Mouse (Mus musculus) intestine, embryonic 15.5 days (tissue): ENCODE measurements around the gene Dcaf12. TPM values are rescaled to one million over a fixed set of nuclear protein-coding genes. Genes with fewer than 3 reads are reported as not detected.
A peak's percentile ranks its signal among the peaks of the same experiment; 100 is the strongest.

Experiments
- ATAC-seq: fragments of 200-750 bp; cut with Nextera tagmentation; 2 replicates; pipeline ENCODE4 v1.8.0; 2017; ENCODE audit warnings: moderate TSS enrichment, moderate library complexity
- H3K27ac ChIP-seq: fragments of 300-500 bp; sonication (generic); 2 replicates; pipeline ENCODE4 v1.5.1; 2015; ENCODE audit warnings: mild to moderate bottlenecking, inconsistent platforms
- H3K27me3 ChIP-seq: fragments of 300-500 bp; sonication (generic); replicated peaks from 2 replicates; pipeline ENCODE4 v1.6.1; 2015; ENCODE audit warnings: inconsistent platforms
- H3K36me3 ChIP-seq: fragments of 300-500 bp; sonication (generic); 2 replicates; pipeline ENCODE4 v1.6.1; 2015; ENCODE audit warnings: inconsistent platforms
- H3K4me1 ChIP-seq: fragments of 300-500 bp; sonication (generic); replicated peaks from 2 replicates; pipeline ENCODE4 v1.6.1; 2015; ENCODE audit warnings: inconsistent platforms
- H3K4me2 ChIP-seq: fragments of 300-500 bp; sonication (generic); replicated peaks from 2 replicates; pipeline ENCODE4 v1.6.1; 2015; ENCODE audit warnings: mild to moderate bottlenecking, inconsistent platforms
- H3K4me3 ChIP-seq: fragments of 300-500 bp; sonication (generic); replicated peaks from 2 replicates; pipeline ENCODE4 v1.5.1; 2015; ENCODE audit warnings: inconsistent platforms
- H3K9ac ChIP-seq: fragments of 300-500 bp; sonication (generic); 2 replicates; pipeline ENCODE4 v1.6.1; 2015; ENCODE audit warnings: inconsistent platforms
- H3K9me3 ChIP-seq: fragments of 300-500 bp; sonication (generic); 2 replicates; pipeline ENCODE4 v1.6.1; 2016; ENCODE audit warnings: inconsistent platforms
- WGBS: fragments of 180-500 bp; shearing (Covaris S2); methylation state at CpG from one replicate; pipeline ENCODE4 v1.1.7; 2015; 5-methylcytosine and 5-hydroxymethylcytosine counted together
- polyA plus RNA-seq: library from polyadenylated mRNA; unstranded; fragments of >200 nt; fragmentation: Nextera tagmentation; extraction: Ambion mirVana; gene quantifications from 2 replicates; pipeline ENCODE4 v1.2.1, GENCODE M21; 2015

Dcaf12 gene
- polyA plus RNA-seq = 51.6 and 55.0 TPM in 2 replicates

DNA sequence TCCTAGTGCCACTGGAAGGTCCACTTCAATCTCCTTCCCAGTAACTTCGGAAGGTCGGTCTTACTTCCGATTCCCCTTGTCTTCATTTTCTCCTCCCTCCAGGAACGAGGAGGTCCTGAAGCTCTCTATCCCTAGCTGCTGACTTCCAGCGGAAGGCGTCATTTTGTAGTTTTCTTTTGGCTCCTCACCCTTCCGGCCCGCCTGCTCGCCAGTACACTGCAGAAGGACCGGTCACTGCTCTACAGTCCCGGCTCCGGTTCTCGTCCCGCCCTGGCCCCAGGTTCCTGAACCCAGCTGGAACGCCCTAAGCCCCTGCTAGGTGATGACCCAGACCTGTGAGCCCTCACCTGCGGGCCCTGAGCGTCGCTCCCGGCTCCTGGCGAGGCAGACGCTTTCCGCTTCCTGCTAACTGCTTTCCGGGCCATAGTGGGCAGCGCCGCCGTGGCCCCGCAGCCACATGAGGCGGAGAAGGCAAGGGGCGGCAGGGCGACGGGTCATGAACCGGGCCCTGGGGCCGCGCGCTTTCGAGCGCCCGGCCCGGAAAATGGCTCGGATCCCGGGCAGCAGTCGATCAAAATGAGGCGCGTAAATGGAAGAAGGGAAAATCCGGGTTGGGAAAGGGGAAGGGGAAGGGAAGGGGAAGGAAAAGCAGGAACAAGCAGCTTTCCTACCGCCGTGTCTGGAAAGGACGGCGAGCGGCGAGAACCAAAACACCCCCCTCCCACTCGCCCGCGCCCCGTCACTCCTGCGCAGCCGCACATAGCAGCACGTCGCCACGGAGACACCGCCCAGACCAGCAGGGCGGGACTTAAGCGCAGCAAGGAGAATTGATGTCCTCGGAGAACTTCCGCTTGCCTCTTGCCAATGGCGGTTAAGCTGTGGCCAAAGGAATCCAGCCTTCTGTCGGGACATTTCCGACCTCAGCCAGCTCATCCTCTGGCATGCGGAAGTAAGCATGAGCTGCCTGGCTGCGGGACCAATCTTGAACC, at the start of gene Dcaf12:
TSS of gene Dcaf12 (minus strand) at position 749 of the 989 bp plus-strand sequence.
- H3K4me1 ChIP-seq = peaks cover 10% of the 10 kb centered on the region
- peak within 1 kb of the TSS; percentile 98 for H3K9ac ChIP-seq
- peaks cover 3% of the 10 kb centered on the region; the same call in 1 of the 2 replicates for H3K36me3 ChIP-seq
- no peaks in the 10 kb centered on the region for H3K9me3 ChIP-seq
- no peaks in the 10 kb centered on the region for H3K27me3 ChIP-seq
- H3K4me2 ChIP-seq = peak within 1 kb of the TSS; percentile 84
- H3K4me3 ChIP-seq = peak within 1 kb of the TSS; percentile 98
- peak within 1 kb of the TSS; percentile 99 for H3K27ac ChIP-seq
- peak; percentile 97 for ATAC-seq
- under 1% methylated on average over 70 of the region's 70 CpGs for WGBS

DNA sequence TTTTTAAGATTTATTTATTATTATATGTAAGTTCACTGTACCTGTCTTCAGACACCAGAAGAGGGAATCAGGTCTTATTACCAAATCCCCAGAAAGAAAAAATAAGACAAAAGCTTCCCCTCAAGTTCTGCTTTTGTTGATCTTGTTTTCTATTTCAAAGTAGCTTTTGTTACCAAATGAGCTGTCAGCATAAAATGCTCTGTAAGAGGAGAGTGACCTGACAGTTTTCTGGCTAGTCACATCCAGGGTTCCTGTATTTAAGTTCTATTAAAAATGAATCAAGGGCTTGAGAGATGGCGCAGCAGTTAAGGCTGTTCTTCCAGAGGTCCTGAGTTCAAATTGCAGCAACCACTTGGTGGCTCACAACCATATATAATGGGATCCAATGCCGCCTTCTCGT, 46.4 kb upstream of the Dcaf12 start:
- H3K4me2 ChIP-seq = no peak overlapping the region
- no peaks in the 10 kb centered on the region for H3K27me3 ChIP-seq
- no peak overlapping the region for H3K4me3 ChIP-seq
- 92% methylated on average over 3 of the region's 3 CpGs for WGBS
- no peak for ATAC-seq
- no peaks in the 10 kb centered on the region for H3K36me3 ChIP-seq
- H3K9me3 ChIP-seq = no peaks in the 10 kb centered on the region
- no peak overlapping the region for H3K9ac ChIP-seq
- no peaks in the 10 kb centered on the region for H3K4me1 ChIP-seq
- no peak overlapping the region for H3K27ac ChIP-seq

DNA sequence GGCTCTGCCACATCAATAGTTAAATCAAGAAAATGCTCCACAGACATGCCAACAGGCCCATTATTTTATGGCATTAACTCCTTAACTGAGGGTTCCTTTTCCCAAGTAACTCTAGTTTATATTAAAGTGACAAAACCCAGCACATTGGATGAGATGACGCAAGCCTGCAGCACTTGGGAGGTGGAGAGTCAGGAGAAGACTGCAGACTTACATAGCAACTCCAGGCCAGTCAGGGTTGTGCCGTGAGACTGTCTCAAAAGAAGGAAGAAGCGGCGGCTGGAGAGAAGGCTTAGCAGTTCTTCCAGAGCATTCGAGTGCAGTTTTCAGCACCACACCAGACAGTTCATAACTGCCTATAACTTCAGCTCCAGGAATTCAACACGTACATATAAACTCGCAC, 44.7 kb upstream of the Dcaf12 start:
- WGBS = 75% methylated on average over 7 of the region's 7 CpGs
- no peak overlapping the region for H3K27ac ChIP-seq
- H3K4me1 ChIP-seq = no peaks in the 10 kb centered on the region
- no peak overlapping the region for H3K4me2 ChIP-seq
- no peak overlapping the region for H3K4me3 ChIP-seq
- no peaks in the 10 kb centered on the region for H3K9me3 ChIP-seq
- H3K27me3 ChIP-seq = no peaks in the 10 kb centered on the region
- H3K36me3 ChIP-seq = peaks cover 4% of the 10 kb centered on the region; the same call in 1 of the 2 replicates
- H3K9ac ChIP-seq = no peak overlapping the region
- ATAC-seq = no peak

DNA sequence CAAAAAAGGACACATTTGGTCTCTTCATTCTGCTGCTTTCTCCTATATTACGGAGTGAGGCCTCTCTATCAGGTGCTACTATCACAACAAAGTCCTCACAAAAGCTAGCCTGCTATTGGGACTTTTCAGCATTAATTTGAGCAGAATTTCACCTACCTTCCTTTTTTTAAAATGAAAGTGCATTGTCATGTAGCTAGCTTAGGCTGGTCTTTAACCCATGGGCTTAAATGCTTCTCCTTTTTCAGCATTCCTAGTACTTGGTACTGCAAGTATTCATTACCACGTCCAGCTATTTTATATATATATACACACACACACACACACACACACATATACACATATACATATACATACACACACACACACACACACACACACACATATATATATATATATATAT, 44.0 kb upstream of the Dcaf12 start:
- WGBS = 86% methylated on average over 2 of the region's 2 CpGs
- ATAC-seq = no peak
- Histone ChIP-seq H3K9ac (no peak overlapping the region), H3K4me2 (no peak overlapping the region), H3K4me3 (no peak overlapping the region), H3K27me3 (no peaks in the 10 kb centered on the region), H3K4me1 (no peaks in the 10 kb centered on the region), H3K36me3 (peaks cover 4% of the 10 kb centered on the region; the same call in 1 of the 2 replicates), H3K9me3 (no peaks in the 10 kb centered on the region), H3K27ac (no peak overlapping the region)

DNA sequence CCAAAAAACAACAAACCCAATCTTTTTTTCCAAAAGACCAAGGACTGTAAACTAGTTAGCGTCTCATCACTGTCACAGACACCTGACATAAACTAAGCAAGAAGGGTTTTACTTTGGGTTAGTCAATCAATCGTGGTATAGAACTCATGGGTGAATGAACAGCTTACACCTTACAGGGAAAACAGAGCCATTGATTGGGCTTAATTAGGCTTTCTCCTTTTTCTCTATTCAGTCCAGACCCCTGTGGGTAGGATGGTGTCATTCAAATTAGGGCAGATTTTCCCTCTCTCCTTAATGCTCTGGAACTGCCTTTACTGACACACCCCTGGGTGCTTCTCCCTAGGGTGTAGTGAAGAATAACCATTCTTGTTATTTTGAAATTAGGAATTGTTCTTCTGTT, 42.5 kb upstream of the Dcaf12 start:
- H3K4me2 ChIP-seq = no peak overlapping the region
- WGBS = 83% methylated on average over 2 of the region's 2 CpGs

DNA sequence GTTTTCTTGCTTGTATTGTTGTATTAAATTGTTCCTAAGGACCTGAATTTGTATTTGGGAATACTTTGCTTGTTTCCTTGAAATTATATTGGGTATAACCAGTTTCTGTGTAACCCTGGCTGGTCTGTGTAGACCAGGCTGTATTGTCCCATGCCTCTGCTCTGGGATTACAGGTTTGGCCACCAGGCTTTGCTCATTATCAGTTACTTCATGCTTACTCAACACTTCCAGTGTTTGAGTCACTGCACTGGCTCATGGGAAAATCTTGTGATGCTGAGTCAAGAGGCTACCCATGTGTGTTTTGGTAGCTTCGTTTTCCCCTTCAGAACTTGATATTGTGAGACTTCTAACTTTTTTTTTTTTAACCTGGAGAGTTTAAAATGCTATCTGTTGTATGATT, 38.6 kb upstream of the Dcaf12 start:
- Histone ChIP-seq H3K9ac (no peak overlapping the region), H3K9me3 (no peaks in the 10 kb centered on the region), H3K27me3 (no peaks in the 10 kb centered on the region), H3K27ac (no peak overlapping the region), H3K4me3 (no peak overlapping the region), H3K4me1 (0 out of 2 replicates have a peak, but pooled peaks cover 6% of the 10 kb centered on the region), H3K4me2 (no peak overlapping the region), H3K36me3 (peaks cover 4% of the 10 kb centered on the region; the same call in 1 of the 2 replicates)
- WGBS = 88% methylated on average over 1 of the region's 1 CpGs
- no peak for ATAC-seq

More for the DNA sequence above, 42.5 kb upstream of the Dcaf12 start:
- no peak overlapping the region for H3K27ac ChIP-seq
- ATAC-seq = no peak
- H3K4me3 ChIP-seq = no peak overlapping the region
- no peaks in the 10 kb centered on the region for H3K9me3 ChIP-seq
- H3K4me1 ChIP-seq = 0 out of 2 replicates have a peak, but pooled peaks cover 2% of the 10 kb centered on the region
- H3K27me3 ChIP-seq = no peaks in the 10 kb centered on the region
- no peak overlapping the region for H3K9ac ChIP-seq
- peaks cover 4% of the 10 kb centered on the region; the same call in 1 of the 2 replicates for H3K36me3 ChIP-seq

DNA sequence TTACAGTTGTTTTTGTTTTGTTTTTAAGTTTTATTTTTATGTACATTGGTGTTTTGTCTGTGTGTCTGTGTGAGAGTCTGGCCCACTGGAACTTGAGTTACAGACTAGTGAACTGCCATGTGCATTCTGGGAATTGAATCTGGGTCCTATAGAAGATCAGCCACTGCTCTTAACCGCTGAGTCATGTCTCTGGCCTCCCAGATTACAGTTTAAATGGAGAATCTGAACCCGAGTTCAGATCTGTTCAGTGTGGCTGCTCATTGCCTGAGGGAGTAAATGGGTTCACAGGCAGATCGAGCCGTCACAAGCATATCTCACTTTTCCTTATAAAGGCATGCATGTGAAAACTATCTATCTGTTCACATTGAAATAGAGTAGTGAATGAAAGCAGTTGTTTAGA, 38.1 kb upstream of the Dcaf12 start:
- WGBS = 94% methylated on average over 4 of the region's 4 CpGs
- Histone ChIP-seq H3K9ac (no peak overlapping the region), H3K27me3 (no peaks in the 10 kb centered on the region), H3K4me3 (no peak overlapping the region), H3K9me3 (no peaks in the 10 kb centered on the region), H3K36me3 (peaks cover 4% of the 10 kb centered on the region; the same call in 1 of the 2 replicates), H3K4me2 (no peak overlapping the region), H3K4me1 (peaks cover 10% of the 10 kb centered on the region; the same call in 1 of the 2 replicates), H3K27ac (no peak overlapping the region)
- no peak for ATAC-seq

DNA sequence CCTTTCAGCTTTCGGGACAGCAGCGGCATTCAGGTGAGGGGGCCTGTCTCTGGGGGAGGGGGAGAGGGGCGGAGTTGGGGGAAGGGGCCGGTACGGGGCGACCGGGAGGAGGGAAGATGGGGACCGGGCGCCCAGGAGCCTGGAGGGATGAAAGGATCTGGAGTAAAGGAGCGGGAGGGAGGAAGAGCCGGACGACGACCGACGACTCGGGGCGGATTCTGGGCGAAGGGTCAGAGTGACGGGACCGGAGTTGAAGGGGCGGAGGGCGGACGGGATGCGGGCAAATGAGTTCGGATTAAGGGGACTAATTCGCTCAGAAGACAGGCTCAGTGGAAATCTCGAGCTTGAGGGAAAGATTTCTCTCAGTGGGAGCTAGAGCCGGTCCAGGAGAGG, 34.5 kb upstream of the Dcaf12 start:
- Histone ChIP-seq H3K9ac (peak overlapping the region; percentile 76), H3K4me1 (peaks cover 11% of the 10 kb centered on the region; the same call in 1 of the 2 replicates), H3K27me3 (no peaks in the 10 kb centered on the region), H3K9me3 (no peaks in the 10 kb centered on the region), H3K36me3 (no peaks in the 10 kb centered on the region), H3K4me3 (peak overlapping the region; percentile 63), H3K27ac (peak overlapping the region; percentile 96), H3K4me2 (peak overlapping the region; percentile 68)
- WGBS = under 1% methylated on average over 28 of the region's 28 CpGs
- peak; percentile 85 for ATAC-seq

DNA sequence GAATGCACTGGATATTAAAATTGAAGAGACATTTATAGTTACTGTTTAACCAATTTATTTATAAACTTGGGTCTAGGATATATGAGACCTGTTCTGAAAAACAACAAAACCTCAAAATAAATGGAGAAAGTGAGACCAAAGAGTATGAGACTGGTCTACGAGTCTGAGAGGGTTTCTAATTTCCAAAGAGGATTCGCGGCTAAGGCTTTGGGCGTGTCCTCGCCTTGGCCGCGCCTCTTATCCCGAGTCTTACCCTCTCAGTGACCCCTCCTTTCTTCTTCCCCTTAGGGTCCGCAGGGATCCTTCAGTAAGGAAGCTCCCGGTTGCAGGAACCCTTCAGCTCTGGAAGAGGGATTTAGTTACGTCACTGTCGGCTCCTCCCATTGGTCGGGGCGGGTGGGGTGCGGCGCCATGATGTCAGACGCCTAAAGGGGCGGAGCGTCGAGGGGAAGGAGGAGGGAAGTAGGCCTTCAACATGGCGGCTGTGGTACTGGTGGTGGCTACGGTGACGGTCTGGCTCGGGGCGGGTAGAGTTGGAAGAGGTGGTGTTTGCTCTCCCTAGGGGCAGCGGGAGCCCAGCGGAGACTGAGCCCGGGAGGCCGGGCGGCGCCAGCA, 34.0 kb upstream of the Dcaf12 start, which contains the start of gene Ubap1:
TSS of gene Ubap1 (plus strand) at position 413 of the 615 bp plus-strand sequence.
- under 1% methylated on average over 30 of the region's 31 CpGs for WGBS
- Histone ChIP-seq H3K9me3 (no peaks in the 10 kb centered on the region), H3K4me2 (peak within 1 kb of the TSS; percentile 68)

DNA sequence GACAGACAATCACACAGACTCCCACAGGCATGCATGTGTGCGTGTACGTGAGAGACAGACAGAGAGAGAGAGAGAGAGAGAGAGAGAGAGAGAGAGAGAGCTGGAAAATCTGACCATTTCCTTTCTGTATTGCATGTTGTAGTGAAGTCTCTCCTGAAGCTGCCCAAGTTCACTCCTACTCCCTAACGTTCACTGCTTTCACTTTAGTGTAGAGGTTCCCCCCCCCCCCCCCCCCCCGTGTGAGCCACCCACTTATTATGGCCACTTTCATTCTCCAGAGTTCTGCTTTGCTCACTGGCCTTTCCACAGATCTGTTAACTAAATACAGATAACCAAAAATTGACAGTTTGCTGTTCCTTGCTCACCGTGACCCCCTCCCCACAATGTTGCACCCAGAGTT, 33.1 kb upstream of the Dcaf12 start:
- WGBS = 28% methylated on average over 5 of the region's 5 CpGs
- Histone ChIP-seq H3K4me3 (no peak overlapping the region), H3K9ac (no peak overlapping the region), H3K4me2 (peak overlapping the region; percentile 68), H3K36me3 (no peaks in the 10 kb centered on the region), H3K27ac (0 out of 2 replicates have a peak overlapping the region, but pooled peaks have one; percentile 13), H3K9me3 (no peaks in the 10 kb centered on the region), H3K27me3 (no peaks in the 10 kb centered on the region), H3K4me1 (peaks cover 11% of the 10 kb centered on the region; the same call in 1 of the 2 replicates)
- ATAC-seq = no peak

More for the DNA sequence above, 34.0 kb upstream of the Dcaf12 start, which contains the start of gene Ubap1:
- peak within 1 kb of the TSS; percentile 63 for H3K4me3 ChIP-seq
- H3K9ac ChIP-seq = peak within 1 kb of the TSS; percentile 76
- peaks cover 11% of the 10 kb centered on the region; the same call in 1 of the 2 replicates for H3K4me1 ChIP-seq
- ATAC-seq = peak; percentile 99
- H3K36me3 ChIP-seq = no peaks in the 10 kb centered on the region
- H3K27ac ChIP-seq = peak within 1 kb of the TSS; percentile 96
- H3K27me3 ChIP-seq = no peaks in the 10 kb centered on the region

DNA sequence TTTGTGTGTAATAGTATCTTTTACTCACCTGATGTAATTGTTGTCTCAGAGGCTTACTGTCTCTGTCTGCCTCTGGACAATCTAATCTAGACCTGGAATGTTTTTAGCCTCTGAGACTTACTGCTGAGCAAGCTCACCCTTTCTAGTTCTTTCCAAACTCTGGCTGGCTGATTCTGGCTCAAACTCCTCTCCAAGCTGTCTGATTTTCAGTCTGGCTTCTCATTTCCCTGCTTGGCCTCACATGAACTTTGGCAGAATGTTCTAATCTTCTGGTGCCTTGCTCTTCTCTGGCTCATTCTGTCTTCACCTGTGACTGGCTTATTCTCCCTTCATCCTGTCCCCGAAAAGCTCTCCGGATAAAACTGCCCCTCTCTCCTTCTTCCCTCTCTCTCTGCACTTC, 31.3 kb upstream of the Dcaf12 start:
- H3K4me1 ChIP-seq = peaks cover 9% of the 10 kb centered on the region; the same call in 1 of the 2 replicates
- no peak overlapping the region for H3K4me2 ChIP-seq
- H3K9me3 ChIP-seq = no peaks in the 10 kb centered on the region
- H3K9ac ChIP-seq = no peak overlapping the region
- H3K27ac ChIP-seq = no peak overlapping the region
- no peak for ATAC-seq
- 64% methylated on average over 2 of the region's 2 CpGs for WGBS
- no peak overlapping the region for H3K4me3 ChIP-seq
- no peaks in the 10 kb centered on the region for H3K27me3 ChIP-seq
- no peaks in the 10 kb centered on the region for H3K36me3 ChIP-seq
